Comparison of ENCODE assay signal across 28 mouse cellular contexts in genomic region chr8:78609301-78609700, GRCm38 (mm10).
"Had no signal": no experiment of that assay in that cellular context is flagged by ENCODE, and none has a peak within 500 bp of the region (broad histone marks: within the 10 kb centered on the region; RNA-seq: fewer than 3 reads in every experiment).

No protein-coding gene starts in this region.

- H3K9ac ChIP-seq: heart, embryonic 12.5 days; hindbrain, embryonic 12.5 days; hindbrain, embryonic 14.5 days; intestine, embryonic 15.5 days; kidney, embryonic 15.5 days; limb, embryonic 13.5 days; limb, embryonic 15.5 days; liver, embryonic 12.5 days; liver, embryonic 14.5 days had no signal

- H3K9me3 ChIP-seq: heart, embryonic 10.5 days; hindbrain, embryonic 12.5 days; intestine, embryonic 15.5 days; kidney, embryonic 15.5 days; limb, embryonic 15.5 days had no signal

- DNase-seq: gastrocnemius, postnatal 14 days; gastrocnemius, postnatal 36 days; heart, adult 11 months; heart, adult 2 months; heart, postnatal 10 days; heart, postnatal 4 days; kidney, adult 11 months; kidney, adult 2 months; kidney, adult 9 months; kidney, postnatal 14 days; kidney, postnatal 36 days; layer of hippocampus, adult 9-11 months; layer of hippocampus, postnatal 36 days; left cerebral cortex, postnatal 4 days had no signal

- H3K4me2 ChIP-seq: heart, embryonic 12.5 days; hindbrain, embryonic 12.5 days; hindbrain, embryonic 14.5 days; intestine, embryonic 15.5 days; kidney, embryonic 15.5 days; limb, embryonic 13.5 days; limb, embryonic 15.5 days; liver, embryonic 12.5 days had no signal

- H3K4me1 ChIP-seq: hindbrain, embryonic 10.5 days; hindbrain, embryonic 12.5 days; intestine, embryonic 15.5 days; kidney, embryonic 15.5 days; limb, embryonic 13.5 days; limb, embryonic 15.5 days; liver, embryonic 12.5 days had no signal

- H3K27me3 ChIP-seq: heart, embryonic 12.5 days; hindbrain, embryonic 12.5 days; intestine, embryonic 15.5 days; kidney, embryonic 15.5 days; limb, embryonic 13.5 days; limb, embryonic 15.5 days; liver, embryonic 12.5 days had no signal

- H3K4me3 ChIP-seq: heart, adult 2 months; heart, embryonic 10.5 days; heart, embryonic 12.5 days; hindbrain, embryonic 10.5 days; hindbrain, embryonic 12.5 days; intestine, embryonic 15.5 days; kidney, embryonic 15.5 days; limb, embryonic 13.5 days; limb, embryonic 15.5 days; liver, embryonic 12.5 days had no signal

- ATAC-seq: hindbrain, embryonic 16.5 days; inflammation-experienced regulatory T-cells, adult 6 months; intestine, embryonic 15.5 days; liver, embryonic 12.5 days had no signal

- H3K27ac ChIP-seq: heart, adult 2 months; heart, embryonic 10.5 days; hindbrain, embryonic 10.5 days; hindbrain, embryonic 12.5 days; hindbrain, embryonic 14.5 days; intestine, embryonic 15.5 days; kidney, embryonic 15.5 days; kidney, postnatal 0 days; limb, embryonic 13.5 days; limb, embryonic 15.5 days; liver, embryonic 12.5 days; liver, embryonic 14.5 days had no signal
